Mouse (Mus musculus) lung, embryonic 14.5 days (tissue): ENCODE results near the gene Best2. TPM values are rescaled to one million over a fixed set of nuclear protein-coding genes. Genes with fewer than 3 reads are reported as not detected.
A peak's percentile ranks its signal among the peaks of the same experiment; 100 is the strongest.

Source experiments
- ATAC-seq: fragments of 200-750 bp; cut with Nextera tagmentation; 2 replicates; pipeline ENCODE4 v1.8.0; 2017; ENCODE audit warnings: mild to moderate bottlenecking, moderate TSS enrichment, moderate library complexity; ENCODE audit not compliant: insufficient read depth
- DNase-seq: peaks from one replicate; pipeline ENCODE4 v3.0.0-alpha.2; 2015
- H3K27ac ChIP-seq: fragments of 300-500 bp; sonication (generic); 2 replicates; pipeline ENCODE4 v1.5.1; 2014; ENCODE audit warnings: low read depth, mild to moderate bottlenecking, moderate library complexity
- H3K27me3 ChIP-seq: fragments of 300-500 bp; sonication (generic); 2 replicates; pipeline ENCODE4 v1.6.1; 2014; ENCODE audit warnings: low read length, control low read depth; ENCODE audit not compliant: insufficient read depth
- H3K36me3 ChIP-seq: fragments of 300-500 bp; sonication (generic); 2 replicates; pipeline ENCODE4 v1.6.1; 2014; ENCODE audit warnings: control low read depth; ENCODE audit not compliant: insufficient read depth
- H3K4me1 ChIP-seq: fragments of 300-500 bp; sonication (generic); 2 replicates; pipeline ENCODE4 v1.6.1; 2014; ENCODE audit warnings: antibody characterized with exemption, control low read depth; ENCODE audit not compliant: insufficient read depth
- H3K4me2 ChIP-seq: fragments of 300-500 bp; sonication (generic); 2 replicates; pipeline ENCODE4 v1.6.1; 2014; ENCODE audit warnings: mild to moderate bottlenecking
- H3K4me3 ChIP-seq: fragments of 300-500 bp; sonication (generic); 2 replicates; pipeline ENCODE4 v1.5.1; 2014; ENCODE audit warnings: low read depth, low read length
- H3K9ac ChIP-seq: fragments of 300-500 bp; sonication (generic); 2 replicates; pipeline ENCODE4 v1.6.1; 2014
- H3K9me3 ChIP-seq: fragments of 300-500 bp; sonication (generic); 2 replicates; pipeline ENCODE4 v1.6.1; 2016; ENCODE audit warnings: low read depth, low read length, control low read depth
- CTCF ChIP-seq: IDR thresholded peaks from 2 replicates; pipeline ENCODE4 v1.5.1; 2016; ENCODE audit warnings: antibody characterized with exemption, low read depth
- WGBS: fragments of 180-500 bp; shearing (Covaris S2); extraction: QIAGEN DNeasy Blood & Tissue Kit; methylation state at CpG from one replicate; pipeline ENCODE4 v1.1.7; 2014; 5-methylcytosine and 5-hydroxymethylcytosine counted together
- polyA plus RNA-seq: library from polyadenylated mRNA; unstranded; fragments of >200 nt; fragmentation: Nextera tagmentation; extraction: Ambion mirVana; gene quantifications from 2 replicates; pipeline ENCODE4 v1.2.1, GENCODE M21; 2014

The Best2 gene
- polyA plus RNA-seq, 1 experiment from 2014 or later, result not detected

- H3K36me3 ChIP-seq, result no peaks in the 10 kb centered on the region
- DNase-seq (peak; percentile 93), ATAC-seq (peak; percentile 66)
- no peak overlapping the region for H3K27ac ChIP-seq
- no peaks in the 10 kb centered on the region for H3K9me3 ChIP-seq
- no peaks in the 10 kb centered on the region; the same call in 1 of the 2 replicates for H3K27me3 ChIP-seq
- no peaks in the 10 kb centered on the region for H3K4me1 ChIP-seq
- no peak overlapping the region for H3K4me3 ChIP-seq
- H3K9ac ChIP-seq, result no peak overlapping the region
- peak; percentile 94 for TF ChIP-seq CTCF
- 7% methylated on average over 19 of the region's 19 CpGs for WGBS
- H3K4me2 ChIP-seq, result no peak overlapping the region
These were observed 16.6 kb downstream of the Best2 start for GRCm38 (mm10) chr8:84997649-84998295.

GRCm38 (mm10) chr8:84996978-84997377 lies 17.4 kb downstream of the Best2 start:
- DNase-seq, result no peak
- Histone ChIP-seq H3K4me2 (no peak overlapping the region), H3K36me3 (no peaks in the 10 kb centered on the region), H3K27ac (no peak overlapping the region), H3K4me1 (no peaks in the 10 kb centered on the region), H3K27me3 (no peaks in the 10 kb centered on the region; the same call in 1 of the 2 replicates), H3K9ac (no peak overlapping the region), H3K9me3 (no peaks in the 10 kb centered on the region), H3K4me3 (no peak overlapping the region)
- ATAC-seq, result no peak
- no peak for TF ChIP-seq CTCF
- WGBS, result 84% methylated on average over 5 of the region's 5 CpGs

- Histone ChIP-seq H3K27me3 (no peaks in the 10 kb centered on the region; the same call in 1 of the 2 replicates), H3K4me3 (no peak overlapping the region), H3K9me3 (no peaks in the 10 kb centered on the region), H3K4me2 (peak overlapping the region; percentile 7; the same call in 1 of the 2 replicates), H3K4me1 (0 out of 2 replicates have a peak, but pooled peaks cover 2% of the 10 kb centered on the region), H3K27ac (no peak overlapping the region), H3K36me3 (no peaks in the 10 kb centered on the region), H3K9ac (no peak overlapping the region)
- no peak for TF ChIP-seq CTCF
- peak; percentile 21 for DNase-seq
- 28% methylated on average over 25 of the region's 25 CpGs for WGBS
- no peak for ATAC-seq
These were observed 18.7 kb downstream of the Best2 start for GRCm38 (mm10) chr8:84995680-84996079.

- no peaks in the 10 kb centered on the region for H3K9me3 ChIP-seq
- 93% methylated on average over 9 of the region's 9 CpGs for WGBS
These were observed 20.0 kb downstream of the Best2 start for GRCm38 (mm10) chr8:84994375-84994774.

GRCm38 (mm10) chr8:84990836-84991235 lies 23.5 kb downstream of the Best2 start:
- Histone ChIP-seq H3K4me2 (peak overlapping the region; percentile 98), H3K9ac (peak overlapping the region; percentile 67), H3K27ac (peak overlapping the region; percentile 82), H3K4me3 (peak overlapping the region; percentile 54), H3K4me1 (peaks cover 12% of the 10 kb centered on the region; the same call in 1 of the 2 replicates), H3K36me3 (no peaks in the 10 kb centered on the region), H3K27me3 (no peaks in the 10 kb centered on the region; the same call in 1 of the 2 replicates), H3K9me3 (no peaks in the 10 kb centered on the region)
- ATAC-seq (peak; percentile 60), DNase-seq (peak; percentile 82)
- under 1% methylated on average over 15 of the region's 15 CpGs for WGBS
- TF ChIP-seq CTCF, result no peak

More at GRCm38 (mm10) chr8:84994375-84994774, 20.0 kb downstream of the Best2 start:
- no peak overlapping the region for H3K4me3 ChIP-seq
- no peaks in the 10 kb centered on the region for H3K36me3 ChIP-seq
- DNase-seq, result no peak
- peaks cover 5% of the 10 kb centered on the region; the same call in 1 of the 2 replicates for H3K4me1 ChIP-seq
- no peak for ATAC-seq
- H3K9ac ChIP-seq, result no peak overlapping the region
- H3K27me3 ChIP-seq, result no peaks in the 10 kb centered on the region; the same call in 1 of the 2 replicates
- H3K4me2 ChIP-seq, result no peak overlapping the region
- no peak overlapping the region for H3K27ac ChIP-seq
- no peak for TF ChIP-seq CTCF

- H3K9ac ChIP-seq, result peak within 1 kb of the TSS; percentile 67
- TF ChIP-seq CTCF, result peak; percentile 98
- DNase-seq, result peak; percentile 99
- no peaks in the 10 kb centered on the region for H3K9me3 ChIP-seq
- 0% methylated on average over 28 of the region's 28 CpGs for WGBS
- H3K4me1 ChIP-seq, result peaks cover 14% of the 10 kb centered on the region
- H3K4me3 ChIP-seq, result peak within 1 kb of the TSS; percentile 54
- peak within 1 kb of the TSS; percentile 98 for H3K4me2 ChIP-seq
- ATAC-seq, result peak; percentile 93
- peak within 1 kb of the TSS; percentile 82 for H3K27ac ChIP-seq
- no peaks in the 10 kb centered on the region for H3K27me3 ChIP-seq
- H3K36me3 ChIP-seq, result no peaks in the 10 kb centered on the region
These were observed 24.0 kb downstream of the Best2 start, which contains the start of gene Hook2 for GRCm38 (mm10) chr8:84990349-84990748. TSS of gene Hook2 (plus strand) at chr8:84990603.

GRCm38 (mm10) chr8:84989810-84990209 lies 24.5 kb downstream of the Best2 start:
- Histone ChIP-seq H3K36me3 (no peaks in the 10 kb centered on the region), H3K27me3 (no peaks in the 10 kb centered on the region), H3K9me3 (no peaks in the 10 kb centered on the region), H3K4me1 (peaks cover 19% of the 10 kb centered on the region), H3K27ac (peak overlapping the region; percentile 80), H3K9ac (peak overlapping the region; percentile 67), H3K4me2 (peak overlapping the region; percentile 98), H3K4me3 (peak overlapping the region; percentile 54)
- peak; percentile 94 for TF ChIP-seq CTCF
- DNase-seq, result peak; percentile 98
- ATAC-seq, result peak; percentile 72
- 0% methylated on average over 15 of the region's 15 CpGs for WGBS
